Mouse (Mus musculus) testis, postnatal 14 days (tissue): ENCODE results near the gene Lrrc73.

Experiments
- DNase-seq: peaks from one replicate; pipeline ENCODE4 v3.0.0; 2021; ENCODE audit warnings: low spot score

Gene Lrrc73

GRCm38 (mm10) chr17:46253452-46254084 lies at the start of gene Lrrc73:
TSS of gene Lrrc73 (plus strand) at chr17:46253531.
- peak; percentile 88 for DNase-seq

- no peak for DNase-seq
Measured at GRCm38 (mm10) chr17:46206676-46207075, 46.7 kb upstream of the Lrrc73 start.

- no peak for DNase-seq
Measured at GRCm38 (mm10) chr17:46210550-46210949, 42.8 kb upstream of the Lrrc73 start.

GRCm38 (mm10) chr17:46221601-46222000 lies 31.7 kb upstream of the Lrrc73 start:
- no peak for DNase-seq

GRCm38 (mm10) chr17:46227576-46227975 lies 25.8 kb upstream of the Lrrc73 start:
- no peak for DNase-seq

GRCm38 (mm10) chr17:46236067-46236466 lies 17.3 kb upstream of the Lrrc73 start:
- no peak for DNase-seq

- no peak for DNase-seq
Measured at GRCm38 (mm10) chr17:46237079-46237478, 16.3 kb upstream of the Lrrc73 start.

- no peak for DNase-seq
Measured at GRCm38 (mm10) chr17:46237480-46237879, 15.9 kb upstream of the Lrrc73 start.

- DNase-seq = no peak
Measured at GRCm38 (mm10) chr17:46239516-46240114, 13.7 kb upstream of the Lrrc73 start.

- no peak for DNase-seq
Measured at GRCm38 (mm10) chr17:46241471-46241870, 11.9 kb upstream of the Lrrc73 start.

- no peak for DNase-seq
Measured at GRCm38 (mm10) chr17:46242274-46242673, 11.1 kb upstream of the Lrrc73 start.

- no peak for DNase-seq
Measured at GRCm38 (mm10) chr17:46242993-46243392, 10.3 kb upstream of the Lrrc73 start.

- DNase-seq = no peak
Measured at GRCm38 (mm10) chr17:46243624-46244023, 9.7 kb upstream of the Lrrc73 start.

GRCm38 (mm10) chr17:46244579-46244978 lies 8.8 kb upstream of the Lrrc73 start:
- DNase-seq = no peak

GRCm38 (mm10) chr17:46247512-46248188 lies 5.7 kb upstream of the Lrrc73 start, which contains the start of the genes Polr1c and Yipf3:
TSS of gene Polr1c (minus strand) at chr17:46248054.
TSS of gene Yipf3 (plus strand) at chr17:46248080.
- peak; percentile 95 for DNase-seq

GRCm38 (mm10) chr17:46248189-46248522 lies 5.2 kb upstream of the Lrrc73 start:
- DNase-seq = no peak

- no peak for DNase-seq
Measured at GRCm38 (mm10) chr17:46251174-46251573, 2.2 kb upstream of the Lrrc73 start.

GRCm38 (mm10) chr17:46252571-46253451 lies 520 bp upstream of the Lrrc73 start:
- DNase-seq = no peak

- peak; percentile 43 for DNase-seq
Measured at GRCm38 (mm10) chr17:46254106-46254505, 775 bp downstream of the Lrrc73 start.

- DNase-seq = no peak
Measured at GRCm38 (mm10) chr17:46255147-46255546, 1.8 kb downstream of the Lrrc73 start.

- no peak for DNase-seq
Measured at GRCm38 (mm10) chr17:46258279-46259053, 5.1 kb downstream of the Lrrc73 start.

- no peak for DNase-seq
Measured at GRCm38 (mm10) chr17:46259675-46260074, 6.3 kb downstream of the Lrrc73 start.
